Mouse (Mus musculus): Measurements from ENCODE around the gene Nipal3.

- TF ChIP-seq CTCF (IDR thresholded peaks at IDR 0.05; ENCODE audit: low read depth, low read length) (no peak), GATA1 (IDR thresholded peaks at IDR 0.05; ENCODE audit: borderline replicate concordance, low read length) (no peak), TAL1 (conservative IDR thresholded peaks at IDR 0.05; ENCODE audit: low read depth, low read length) (no peak)
Observed at GRCm38 (mm10) chr4:135426587-135426986, 68.3 kb downstream of the Nipal3 start.
